Mouse (Mus musculus) olfactory bulb, adult 2 months (tissue): ENCODE measurements around the gene Hus1b.

Source experiments
- CTCF ChIP-seq: fragments of 200-500 bp; IDR thresholded peaks from 2 replicates; pipeline ENCODE4 v1.5.1; 2012; ENCODE audit warnings: low read depth, mild to moderate bottlenecking, low read length, moderate library complexity; ENCODE audit not compliant: insufficient read depth
- POLR2A ChIP-seq: fragments of 200-500 bp; IDR thresholded peaks from 2 replicates; pipeline ENCODE4 v1.6.1; 2012; ENCODE audit warnings: mild to moderate bottlenecking, low read depth, low read length, moderate library complexity; ENCODE audit not compliant: insufficient read depth

GRCm38 (mm10) chr13:30966507-30966911 is 18.9 kb upstream of the Hus1b start:
- TF ChIP-seq CTCF (no peak), POLR2A (no peak)
